Mouse (Mus musculus) olfactory bulb, adult 2 months (tissue): ENCODE data around the gene Gipc2.

Experiments
- CTCF ChIP-seq: fragments of 200-500 bp; IDR thresholded peaks from 2 replicates; pipeline ENCODE4 v1.5.1; 2012; ENCODE audit warnings: low read depth, mild to moderate bottlenecking, low read length, moderate library complexity; ENCODE audit not compliant: insufficient read depth
- POLR2A ChIP-seq: fragments of 200-500 bp; IDR thresholded peaks from 2 replicates; pipeline ENCODE4 v1.6.1; 2012; ENCODE audit warnings: mild to moderate bottlenecking, low read depth, low read length, moderate library complexity; ENCODE audit not compliant: insufficient read depth

GRCm38 (mm10) chr3:152153152-152153551 lies 12.9 kb downstream of the Gipc2 start:
- TF ChIP-seq POLR2A (no peak), CTCF (no peak)
